Mouse (Mus musculus) CD4-positive naive resting alpha-beta T cell, adult 76 days (primary cell): Measurements from ENCODE around the gene 4930564D02Rik. TPM values are rescaled to one million over a fixed set of nuclear protein-coding genes. Genes with fewer than 3 reads are reported as not detected.

Experiments
- total RNA-seq: library from RNA; stranded (reverse); gene quantifications from one replicate; pipeline ENCODE4 v1.2.4, GENCODE M21; 2023

The 4930564D02Rik gene
- not detected for total RNA-seq

GRCm38 (mm10) chr3:105066544-105066943 is at the start of gene 4930564D02Rik:
Gene 4930564D02Rik (plus strand): TSS chr3:105066844.

GRCm38 (mm10) chr3:105052937-105053697 is 13.5 kb upstream of the 4930564D02Rik start, which contains the start of gene Cttnbp2nl:
Gene Cttnbp2nl (minus strand): TSS chr3:105053146.

Other genes starting within 250 kb of the 4930564D02Rik start
- 36.3 TPM for gene Mov10, start 248.3 kb upstream of the 4930564D02Rik start, total RNA-seq
- 26.5 TPM for gene St7l, start 202.8 kb upstream of the 4930564D02Rik start, total RNA-seq
- 162 TPM for gene Capza1, start 202.3 kb upstream of the 4930564D02Rik start, total RNA-seq
- gene Wnt2b, start 104.9 kb upstream of the 4930564D02Rik start, total RNA-seq, result not detected
- gene Cttnbp2nl, start 13.7 kb upstream of the 4930564D02Rik start, total RNA-seq, result 0.50 TPM